Mouse (Mus musculus): ENCODE data around the gene Rcc2.

- TF ChIP-seq CTCF (conservative IDR thresholded peaks at IDR 0.05 in 1 of 2, IDR thresholded peaks at IDR 0.05 in 1 of 2; ENCODE audit: low read depth in 2 of 2, low read length in 2 of 2) = no peak
- TF ChIP-seq TCF12 (IDR thresholded peaks at IDR 0.05; ENCODE audit: low read depth, low read length) = no peak
- no peak for TF ChIP-seq NRF1 (IDR thresholded peaks at IDR 0.05; ENCODE audit: low read depth, low read length)
- TF ChIP-seq POLR2A (IDR thresholded peaks at IDR 0.05; ENCODE audit: low read depth, low read length) = no peak
- TF ChIP-seq RCOR1 (conservative IDR thresholded peaks at IDR 0.05; ENCODE audit: low read depth, low read length) = no peak
- TF ChIP-seq MAX (IDR thresholded peaks at IDR 0.05; ENCODE audit: low read length) = no peak
- TF ChIP-seq GABPA (IDR thresholded peaks at IDR 0.05; ENCODE audit: insufficient replicate concordance, low read depth, low read length) = no peak
- TF ChIP-seq NELFE (IDR thresholded peaks at IDR 0.05; ENCODE audit: low read depth, low read length) = no peak
- TF ChIP-seq USF1 (IDR thresholded peaks at IDR 0.05; ENCODE audit: low read depth, low read length) = no peak
- TF ChIP-seq KAT2A (IDR thresholded peaks at IDR 0.05; ENCODE audit: insufficient replicate concordance, low read length) = no peak
- TF ChIP-seq RAD21 (IDR thresholded peaks at IDR 0.05; ENCODE audit: low read depth, low read length) = no peak
- TF ChIP-seq ZNF384 (IDR thresholded peaks at IDR 0.05; ENCODE audit: low read depth, low read length) = no peak
Observed at GRCm38 (mm10) chr4:140768973-140769372, 68.6 kb downstream of the Rcc2 start.
